Mouse (Mus musculus) MEL (cell line): Measurements from ENCODE around the gene AI854703.

Experiments
- CTCF ChIP-seq, 3 experiments: IDR thresholded peaks in 2 of 3; conservative IDR thresholded peaks in 1 of 3; 2 replicates each; pipeline ENCODE4 v1.5.1; 2011 to 2012; ENCODE audit warnings: low read length in 3 of 3, low read depth in 2 of 3, mild to moderate bottlenecking in 2 of 3, improper control_type of control experiment in 1 of 3, inconsistent platforms in 1 of 3, mixed read lengths in 1 of 3, moderate library complexity in 1 of 3; ENCODE audit not compliant: control insufficient read depth in 1 of 3, insufficient read depth in 1 of 3, poor library complexity in 1 of 3, severe bottlenecking in 1 of 3
- EP300 ChIP-seq, 2 experiments: IDR thresholded peaks; 2 replicates each; pipeline ENCODE4 v1.6.1; 2011; ENCODE audit warnings: improper control_type of control experiment in 2 of 2, low read length in 2 of 2, low read depth in 1 of 2, mild to moderate bottlenecking in 1 of 2
- GATA1 ChIP-seq: IDR thresholded peaks from 2 replicates; pipeline ENCODE4 v1.6.1; 2011; ENCODE audit warnings: low read depth, low read length, improper control_type of control experiment
- JUND ChIP-seq: IDR thresholded peaks from 2 replicates; pipeline ENCODE4 v1.6.1; 2011; ENCODE audit warnings: low read depth, mild to moderate bottlenecking, improper control_type of control experiment, low read length
- POLR2A ChIP-seq, 2 experiments: IDR thresholded peaks; 2 replicates each; pipeline ENCODE4 v1.6.1; 2011 to 2012; ENCODE audit warnings: low read length in 2 of 2, mild to moderate bottlenecking in 2 of 2, control low read depth in 1 of 2, improper control_type of control experiment in 1 of 2, low read depth in 1 of 2, moderate library complexity in 1 of 2; ENCODE audit not compliant: control insufficient read depth in 1 of 2, insufficient read depth in 1 of 2, poor library complexity in 1 of 2
- TCF12 ChIP-seq: IDR thresholded peaks from 2 replicates; pipeline ENCODE4 v1.6.1; 2014; ENCODE audit warnings: low read depth, mild to moderate bottlenecking, inconsistent platforms, low read length, improper control_type of control experiment, moderate library complexity
- ZNF384 ChIP-seq: IDR thresholded peaks from 2 replicates; pipeline ENCODE4 v1.6.1; 2012; ENCODE audit warnings: low read depth, mild to moderate bottlenecking, inconsistent platforms, low read length, improper control_type of control experiment

DNA sequence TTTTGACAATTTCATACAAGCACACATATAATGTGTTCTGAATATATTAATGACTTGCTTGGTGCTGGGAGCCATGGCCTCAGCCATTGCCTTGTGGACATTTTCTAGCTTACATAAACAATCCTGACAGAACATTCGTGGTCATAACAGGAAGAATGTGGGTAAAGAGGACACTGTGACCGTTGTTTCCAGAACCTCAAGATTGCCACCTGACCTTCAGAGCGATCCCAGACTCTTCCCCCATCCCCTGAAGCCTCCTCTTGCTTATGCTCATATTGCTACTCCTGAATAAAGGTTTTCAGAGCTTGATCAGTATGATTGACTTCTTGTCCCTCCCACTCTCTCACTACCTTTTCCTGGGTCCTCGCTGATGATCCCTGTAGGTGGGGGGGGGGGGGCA is 51.8 kb downstream of the AI854703 start:
- TF ChIP-seq POLR2A (IDR thresholded peaks at IDR 0.05; ENCODE audit: control insufficient read depth in 1 of 2, insufficient read depth in 1 of 2, low read depth in 1 of 2, low read length in 2 of 2, poor library complexity in 1 of 2): no peak
- TF ChIP-seq TCF12: no peak
- no peak for TF ChIP-seq CTCF (IDR thresholded peaks at IDR 0.05 in 2 of 3, conservative IDR thresholded peaks at IDR 0.05 in 1 of 3; ENCODE audit: control insufficient read depth in 1 of 3, insufficient read depth in 1 of 3, low read depth in 2 of 3, low read length in 3 of 3, poor library complexity in 1 of 3, severe bottlenecking in 1 of 3)
- TF ChIP-seq EP300 (IDR thresholded peaks at IDR 0.05; ENCODE audit: low read depth in 1 of 2, low read length in 2 of 2): no peak
- no peak for TF ChIP-seq ZNF384
- no peak for TF ChIP-seq JUND
- no peak for TF ChIP-seq GATA1
